In the genomic region with DNA sequence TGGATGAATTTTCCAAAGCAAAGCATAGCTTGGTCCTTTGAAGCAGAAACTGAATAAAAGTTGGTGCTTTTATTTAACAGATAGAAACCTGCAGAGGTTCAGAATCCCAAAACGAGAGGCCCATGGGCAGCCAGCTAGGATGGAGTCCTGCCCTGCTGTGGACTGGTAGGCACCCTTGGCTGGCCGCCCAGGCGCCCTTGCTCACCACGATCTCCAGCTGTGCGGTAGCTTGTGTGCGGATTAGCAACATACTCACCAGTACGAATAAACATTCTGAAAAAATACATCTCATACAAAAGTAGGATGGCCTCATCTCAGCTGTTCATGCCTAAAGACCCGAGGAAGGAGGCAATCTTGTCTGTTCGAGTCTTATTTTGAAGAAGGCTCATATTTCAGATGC, we compare ENCODE assay signal across 15 mouse cellular contexts. TPM values are rescaled to one million over a fixed set of nuclear protein-coding genes. Genes with fewer than 3 reads are reported as not detected.
A peak's percentile ranks its signal among the peaks of the same experiment; 100 is the strongest.
DNase-seq lines count a peak whose midpoint lies in the region; ATAC-seq and TF ChIP-seq lines count a peak whose summit lies in the region.
"Had no signal": no experiment of that assay in that cellular context is flagged by ENCODE, and none has a peak within 500 bp of the region (broad histone marks: within the 10 kb centered on the region; RNA-seq: fewer than 3 reads in every experiment).

No protein-coding gene starts in this region.

- H3K27me3 ChIP-seq in hindbrain, embryonic 15.5 days, result no peaks in the 10 kb centered on the region
- H3K27me3 ChIP-seq in neural tube, embryonic 14.5 days (ENCODE audit: control insufficient read depth, insufficient read depth, low read length), result no peaks in the 10 kb centered on the region
- H3K27me3 ChIP-seq in liver, postnatal 0 days (ENCODE audit: insufficient read depth, low read length), result no peaks in the 10 kb centered on the region
- H3K27me3 ChIP-seq: intestine, embryonic 15.5 days had no signal

- H3K9me3 ChIP-seq in hindbrain, embryonic 15.5 days, result no peaks in the 10 kb centered on the region
- no peaks in the 10 kb centered on the region for H3K9me3 ChIP-seq in neural tube, embryonic 14.5 days (ENCODE audit: control insufficient read depth, low read length)
- H3K9me3 ChIP-seq in liver, postnatal 0 days (ENCODE audit: low read length), result no peaks in the 10 kb centered on the region
- H3K9me3 ChIP-seq: G1E; intestine, embryonic 15.5 days had no signal

- 66% methylated on average over 9 of the region's 9 CpGs for WGBS in hindbrain, embryonic 15.5 days
- WGBS in neural tube, embryonic 14.5 days, result 58% methylated on average over 9 of the region's 9 CpGs
- 75% methylated on average over 9 of the region's 9 CpGs for WGBS in liver, postnatal 0 days (ENCODE audit: insufficient replicate concordance)

- H3K4me3 ChIP-seq in layer of hippocampus, adult 2 months, result no peak overlapping the region
- no peak overlapping the region for H3K4me3 ChIP-seq in hindbrain, embryonic 15.5 days
- no peak overlapping the region for H3K4me3 ChIP-seq in neural tube, embryonic 14.5 days (ENCODE audit: low read depth, low read length)
- no peak overlapping the region for H3K4me3 ChIP-seq in liver, postnatal 0 days (ENCODE audit: low read depth, low read length)
- H3K4me3 ChIP-seq: intestine, embryonic 15.5 days had no signal

- H3K27ac ChIP-seq in layer of hippocampus, adult 2 months, result 0 out of 2 replicates have a peak overlapping the region, but pooled peaks have one; percentile 73
- peak overlapping the region; percentile 93 for H3K27ac ChIP-seq in hindbrain, embryonic 15.5 days (replicated peaks)
- H3K27ac ChIP-seq in neural tube, embryonic 14.5 days (ENCODE audit: low read depth, low read length), result peak overlapping the region; percentile 95
- H3K27ac ChIP-seq in liver, postnatal 0 days (ENCODE audit: low read depth), result no peak overlapping the region
- H3K27ac ChIP-seq: intestine, embryonic 15.5 days; stomach, postnatal 0 days had no signal

- peak; percentile 31 for DNase-seq in adrenal gland, postnatal 10 days
- no peak for DNase-seq in adrenal gland, adult 8-10 months
- no peak for DNase-seq in layer of hippocampus, adult 2 months (ENCODE audit: low spot score in 2 of 2)
- no peak for DNase-seq in layer of hippocampus, adult 8-10 months (ENCODE audit: low spot score in 2 of 2)
- DNase-seq in liver, postnatal 0 days, result no peak
- DNase-seq: adrenal gland, adult 2 months; right cerebral cortex, postnatal 4 days had no signal

- no peak overlapping the region for H3K9ac ChIP-seq in hindbrain, embryonic 15.5 days
- H3K9ac ChIP-seq in neural tube, embryonic 14.5 days (replicated peaks; ENCODE audit: low read depth, low read length), result no peak overlapping the region
- no peak overlapping the region for H3K9ac ChIP-seq in liver, postnatal 0 days (replicated peaks)
- H3K9ac ChIP-seq: intestine, embryonic 15.5 days had no signal

- no peak for ATAC-seq in hindbrain, embryonic 15.5 days (ENCODE audit: low FRiP score, low read depth)
- ATAC-seq in neural tube, embryonic 14.5 days (ENCODE audit: low read depth), result no peak
- no peak for ATAC-seq in liver, postnatal 0 days
- no peak for ATAC-seq in monocyte, adult 5-6 weeks (replicated peaks; ENCODE audit: insufficient number of reproducible peaks, low FRiP score, low TSS enrichment, poor library complexity, severe bottlenecking)
- ATAC-seq: intestine, embryonic 15.5 days had no signal

- no peak for TF ChIP-seq EP300 in liver, postnatal 0 days (IDR thresholded peaks at IDR 0.05; ENCODE audit: low read depth)

- H3K36me3 ChIP-seq in hindbrain, embryonic 15.5 days, result no peaks in the 10 kb centered on the region
- H3K36me3 ChIP-seq in neural tube, embryonic 14.5 days (ENCODE audit: control insufficient read depth, insufficient read depth, low read length), result no peaks in the 10 kb centered on the region
- no peaks in the 10 kb centered on the region for H3K36me3 ChIP-seq in liver, postnatal 0 days (replicated peaks; ENCODE audit: insufficient read depth, low read length)
- H3K36me3 ChIP-seq: G1E; intestine, embryonic 15.5 days had no signal

- peaks cover 40% of the 10 kb centered on the region for H3K4me1 ChIP-seq in hindbrain, embryonic 15.5 days (replicated peaks)
- H3K4me1 ChIP-seq in neural tube, embryonic 14.5 days (ENCODE audit: control insufficient read depth, insufficient read depth, low read length), result peaks cover 40% of the 10 kb centered on the region
- H3K4me1 ChIP-seq in liver, postnatal 0 days (ENCODE audit: insufficient read depth), result no peaks in the 10 kb centered on the region

- no peak for TF ChIP-seq CTCF in layer of hippocampus, adult 2 months (conservative IDR thresholded peaks at IDR 0.05)
- TF ChIP-seq CTCF in liver, postnatal 0 days (IDR thresholded peaks at IDR 0.05; ENCODE audit: low read depth), result no peak

- H3K4me2 ChIP-seq in hindbrain, embryonic 15.5 days, result no peak overlapping the region
- no peak overlapping the region for H3K4me2 ChIP-seq in neural tube, embryonic 14.5 days (ENCODE audit: low read depth, low read length)
- no peak overlapping the region for H3K4me2 ChIP-seq in liver, postnatal 0 days (ENCODE audit: low read depth, low read length)
- H3K4me2 ChIP-seq: heart, embryonic 11.5 days; intestine, embryonic 15.5 days; liver, embryonic 11.5 days had no signal

RNA-seq across cellular contexts. Expression of gene Ttc30a1, which starts 6.0 kb away (rescaled TPM):
- 1 to 10 TPM; 2.4 to 4.5 TPM for total RNA-seq in adrenal gland, postnatal 10 days (2021)
- 1 to 10 TPM; 2.9 to 4.2 (median 4.2) TPM for total RNA-seq in adrenal gland, adult 8-10 months (2022)
- 1 to 10 TPM; 3.3 to 3.7 TPM for total RNA-seq in layer of hippocampus, adult 2 months (2021)
- total RNA-seq in layer of hippocampus, adult 8-10 months (2022), result 1 to 10 TPM; 2.4 to 4.2 (median 3.5) TPM
- 7.3 and 8.0 TPM in 2 replicates for polyA plus RNA-seq in hindbrain, embryonic 15.5 days (2015; fragmentation: Nextera tagmentation; extraction: Ambion mirVana)
- 7.7 and 7.9 TPM in 2 replicates for polyA plus RNA-seq in neural tube, embryonic 14.5 days (2014; fragmentation: Nextera tagmentation; extraction: Ambion mirVana)
- polyA plus RNA-seq in liver, postnatal 0 days (2015; fragmentation: Nextera tagmentation; extraction: Ambion mirVana), result 1.0 and 1.1 TPM in 2 replicates
- 0.19 to 2.2 TPM (median 1.6 TPM) in 3 replicates for total RNA-seq in monocyte, adult 5-6 weeks (2017)
- total RNA-seq: G1E had no signal
- polyA plus RNA-seq: G1E had no signal

RNA-seq across cellular contexts. Expression of gene Ttc30a2, which starts 9.8 kb away (rescaled TPM):
- 1 to 10 TPM in 1 of 2 experiments, under 1 TPM in 1; 0.78 to 1.2 TPM for total RNA-seq in adrenal gland, postnatal 10 days (2021)
- total RNA-seq in adrenal gland, adult 8-10 months (2022), result under 1 TPM; 0.20 to 0.59 (median 0.28) TPM
- under 1 TPM; 0.20 to 0.52 TPM for total RNA-seq in layer of hippocampus, adult 2 months (2021)
- total RNA-seq in layer of hippocampus, adult 8-10 months (2022), result under 1 TPM in 2 of 4 experiments, not detected in 2; 0.25 to 0.43 TPM
- polyA plus RNA-seq in hindbrain, embryonic 15.5 days (2015; fragmentation: Nextera tagmentation; extraction: Ambion mirVana), result 0.77 and 0.85 TPM in 2 replicates
- polyA plus RNA-seq in neural tube, embryonic 14.5 days (2014; fragmentation: Nextera tagmentation; extraction: Ambion mirVana), result 1.2 and 1.8 TPM in 2 replicates
- polyA plus RNA-seq in liver, postnatal 0 days (2015; fragmentation: Nextera tagmentation; extraction: Ambion mirVana), result 0.22 and 0.26 TPM in 2 replicates
- 0.29 to 0.64 TPM in 2 of 3 replicates, not detected in the other for total RNA-seq in monocyte, adult 5-6 weeks (2017)
- polyA plus RNA-seq: G1E had no signal

RNA-seq across cellular contexts. Expression of gene Ttc30b, which starts 49.4 kb away (rescaled TPM):
- 10 to 100 TPM; 13.4 to 18.9 TPM for total RNA-seq in adrenal gland, postnatal 10 days (2021)
- total RNA-seq in adrenal gland, adult 8-10 months (2022), result 10 to 100 TPM; 22.0 to 25.8 (median 22.5) TPM
- total RNA-seq in layer of hippocampus, adult 2 months (2021), result 10 to 100 TPM; 13.6 to 15.7 TPM
- 10 to 100 TPM; 12.5 to 14.6 (median 13.5) TPM for total RNA-seq in layer of hippocampus, adult 8-10 months (2022)
- 17.5 and 21.8 TPM in 2 replicates for polyA plus RNA-seq in hindbrain, embryonic 15.5 days (2015; fragmentation: Nextera tagmentation; extraction: Ambion mirVana)
- 18.3 and 20.2 TPM in 2 replicates for polyA plus RNA-seq in neural tube, embryonic 14.5 days (2014; fragmentation: Nextera tagmentation; extraction: Ambion mirVana)
- 1.5 and 1.6 TPM in 2 replicates for polyA plus RNA-seq in liver, postnatal 0 days (2015; fragmentation: Nextera tagmentation; extraction: Ambion mirVana)
- total RNA-seq in monocyte, adult 5-6 weeks (2017), result 1.3 to 3.2 TPM (median 2.4 TPM) in 3 replicates
